ENCODE assay signal across 8 mouse cellular contexts in the genomic region with DNA sequence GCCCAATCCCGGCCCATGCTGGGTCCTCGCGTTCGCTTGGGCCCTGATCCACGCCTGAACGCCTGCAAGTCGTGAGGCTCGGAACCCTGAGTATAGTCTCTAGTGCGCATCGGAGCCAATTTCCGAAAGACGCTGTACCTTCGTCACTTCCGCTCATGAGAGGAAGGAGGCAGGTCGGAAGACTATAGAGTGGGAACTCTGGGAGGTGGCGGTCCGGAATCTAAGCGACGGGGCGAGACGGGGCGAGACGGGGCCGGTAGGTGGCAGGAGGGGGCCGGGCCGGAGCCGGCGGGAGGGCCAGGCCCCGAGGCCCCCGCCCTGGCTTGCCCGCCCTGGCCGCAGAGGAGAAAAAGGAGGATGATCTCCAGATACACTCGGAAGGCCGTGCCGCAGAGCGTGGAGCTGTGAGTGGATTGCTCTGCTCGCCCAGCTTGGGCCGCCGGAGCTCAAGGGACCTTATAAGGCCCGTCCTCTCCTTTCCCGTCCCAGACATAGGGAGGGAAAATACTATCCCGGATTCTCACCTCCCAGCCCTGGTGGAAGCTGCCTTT. TPM values are rescaled to one million over a fixed set of nuclear protein-coding genes. Genes with fewer than 3 reads are reported as not detected.
DNase-seq lines count a peak whose midpoint lies in the region; ATAC-seq lines count a peak whose summit lies in the region.

A gene (minus strand): TSS at position 131 of the 551 bp plus-strand sequence.
A gene (plus strand): TSS at position 172 of the 551 bp plus-strand sequence.

- 0% methylated on average over 39 of the region's 42 CpGs for WGBS in lung, embryonic 16.5 days

- peak within 1 kb of the TSS; percentile 99 for H3K9ac ChIP-seq in lung, embryonic 16.5 days (ENCODE audit: low read length)

- peak within 1 kb of the TSS; percentile 83 for H3K4me2 ChIP-seq in lung, embryonic 16.5 days (ENCODE audit: low read depth, low read length)

- peaks cover 9% of the 10 kb centered on the region for H3K4me1 ChIP-seq in lung, embryonic 16.5 days (replicated peaks; ENCODE audit: control insufficient read depth, insufficient read depth, low read length)

- DNase-seq in MEL-GATA-1-ER (ENCODE audit: extremely low read depth, low read depth), result peak; percentile 94
- DNase-seq in cerebellum, adult 8-10 months, result peak; percentile 92
- DNase-seq in forelimb bud, embryonic 11.5 days (ENCODE audit: low read depth, low spot score), result peak; percentile 98
- DNase-seq in layer of hippocampus, adult 9-10 months (ENCODE audit: low spot score), result peak; percentile 89
- DNase-seq in ovary, postnatal 10 days (ENCODE audit: low spot score), result peak; percentile 83
- peak; percentile 84 to 92 for DNase-seq in thymus, postnatal 10 days (ENCODE audit: low spot score in 2 of 2)

- H3K4me3 ChIP-seq in lung, embryonic 16.5 days (ENCODE audit: low read length), result peak within 1 kb of the TSS; percentile 67

- ATAC-seq in hematopoietic stem cell, adult 5-6 weeks (replicated peaks in 1 of 2; ENCODE audit: insufficient read depth in 1 of 2, low FRiP score in 2 of 2, low TSS enrichment in 1 of 2, low read depth in 1 of 2, poor library complexity in 2 of 2, severe bottlenecking in 2 of 2), result peak; percentile 98
- ATAC-seq in lung, embryonic 16.5 days (ENCODE audit: low read depth), result peak; percentile 99

- H3K27me3 ChIP-seq in lung, embryonic 16.5 days (ENCODE audit: control insufficient read depth, insufficient read depth, low read depth, low read length), result no peaks in the 10 kb centered on the region

- peak within 1 kb of the TSS; percentile 93 for H3K27ac ChIP-seq in lung, embryonic 16.5 days (ENCODE audit: low read length)

- peaks cover 6% of the 10 kb centered on the region; the same call in 1 of the 2 replicates for H3K36me3 ChIP-seq in lung, embryonic 16.5 days (ENCODE audit: control insufficient read depth, insufficient read depth, low read length)

- H3K9me3 ChIP-seq in lung, embryonic 16.5 days (ENCODE audit: control insufficient read depth, low read length), result no peaks in the 10 kb centered on the region

RNA-seq across cellular contexts. Expression of the first gene that starts in this region (rescaled TPM):
- total RNA-seq in hematopoietic stem cell, adult 5-6 weeks (2017), result 59.0 and 79.5 TPM in 2 replicates
- polyA plus RNA-seq in lung, embryonic 16.5 days (2015; fragmentation: Nextera tagmentation; extraction: Ambion mirVana), result 46.8 and 47.9 TPM in 2 replicates

RNA-seq across cellular contexts. Expression of the second gene that starts in this region (rescaled TPM):
- 39.9 and 58.2 TPM in 2 replicates for total RNA-seq in hematopoietic stem cell, adult 5-6 weeks (2017)
- 32.4 and 34.0 TPM in 2 replicates for polyA plus RNA-seq in lung, embryonic 16.5 days (2015; fragmentation: Nextera tagmentation; extraction: Ambion mirVana)

Comparison
In these comparisons a context has a peak if more than half of its experiments do, and no peak if none do; other contexts are left out.
1. Peak in every context shown above with its lines: DNase-seq, ATAC-seq, H3K4me3 ChIP-seq and H3K27ac ChIP-seq.